Mouse (Mus musculus) megakaryocyte, embryonic 14.5 days (primary cell): ENCODE results near the gene Slc34a1.

ENCODE experiments used
- FLI1 ChIP-seq: IDR thresholded peaks from 2 replicates; pipeline ENCODE4 v1.6.1; 2012; ENCODE audit warnings: low read length, inconsistent platforms, mixed read lengths
- GATA1 ChIP-seq: IDR thresholded peaks from 3 replicates; pipeline ENCODE4 v1.6.1; 2012; ENCODE audit warnings: mixed read lengths, low read length, inconsistent platforms, borderline replicate concordance

DNA sequence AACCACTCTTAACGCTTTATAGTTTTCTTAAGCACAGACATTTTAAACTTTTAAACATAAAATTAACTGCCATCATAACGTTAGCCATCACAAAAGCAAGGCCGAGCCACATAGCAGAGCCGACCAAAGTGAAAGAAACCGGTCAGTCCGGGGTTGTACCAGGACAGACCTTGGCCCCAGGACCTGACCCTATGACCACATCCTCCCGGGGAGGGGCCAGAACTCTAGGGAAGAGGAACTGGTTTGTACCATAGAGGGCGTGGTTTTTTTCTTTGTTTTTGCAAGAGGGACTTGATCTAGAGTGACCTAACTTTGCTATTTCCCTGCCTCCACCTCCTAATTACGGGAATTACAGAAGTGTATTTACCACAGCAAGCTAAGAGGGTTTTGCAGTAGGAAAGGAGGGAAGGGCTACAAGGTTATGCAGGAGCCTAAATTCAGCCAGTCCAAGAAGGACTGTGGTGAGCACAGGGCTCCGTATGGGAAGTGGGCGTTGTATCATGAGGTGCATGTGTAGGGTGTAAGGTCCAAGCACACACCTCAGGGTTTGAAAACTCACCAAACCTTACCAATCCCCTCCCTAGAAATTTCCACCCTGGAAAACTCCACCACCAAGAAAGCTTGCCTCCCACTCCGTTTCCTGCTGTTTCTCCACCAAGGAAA is 31.4 kb downstream of the Slc34a1 start:
- TF ChIP-seq GATA1 (no peak), FLI1 (no peak)
